Comparison of ENCODE assay signal across 10 mouse cellular contexts in genomic region chr8:74930731-74931130, GRCm38 (mm10). TPM values are rescaled to one million over a fixed set of nuclear protein-coding genes. Genes with fewer than 3 reads are reported as not detected.
DNase-seq lines count a peak whose midpoint lies in the region; ATAC-seq and TF ChIP-seq lines count a peak whose summit lies in the region.
"Had no signal": no experiment of that assay in that cellular context is flagged by ENCODE, and none has a peak within 500 bp of the region (broad histone marks: within the 10 kb centered on the region; RNA-seq: fewer than 3 reads in every experiment).

No protein-coding gene starts in this region.

- no peak for TF ChIP-seq POLR2A in cortical plate, adult 2 months (IDR thresholded peaks at IDR 0.05; ENCODE audit: extremely low read depth, insufficient read depth, low read length)
- no peak for TF ChIP-seq POLR2A in kidney, adult 2 months (IDR thresholded peaks at IDR 0.05; ENCODE audit: low read depth, low read length)

- H3K4me3 ChIP-seq in cortical plate, adult 2 months (ENCODE audit: insufficient read depth, low read length) = no peak overlapping the region
- H3K4me3 ChIP-seq in kidney, adult 2 months (ENCODE audit: insufficient read depth, low read depth, low read length) = no peak overlapping the region
- H3K4me3 ChIP-seq: embryonic facial prominence, embryonic 12.5 days; limb, embryonic 13.5 days had no signal

- peak; percentile 68 for TF ChIP-seq CTCF in cortical plate, adult 2 months (IDR thresholded peaks at IDR 0.05; ENCODE audit: extremely low read depth, insufficient read depth, low read length)
- TF ChIP-seq CTCF in kidney, adult 2 months (conservative IDR thresholded peaks at IDR 0.05; ENCODE audit: insufficient read depth, insufficient read length, low read depth, low read length) = peak; percentile 67

- H3K36me3 ChIP-seq in kidney, adult 2 months (ENCODE audit: control insufficient read depth, insufficient read depth, low read length) = no peaks in the 10 kb centered on the region
- H3K36me3 ChIP-seq: embryonic facial prominence, embryonic 12.5 days; limb, embryonic 13.5 days had no signal

- H3K27ac ChIP-seq in cortical plate, adult 2 months (ENCODE audit: insufficient read depth, low read length) = no peak overlapping the region
- no peak overlapping the region for H3K27ac ChIP-seq in kidney, adult 2 months (ENCODE audit: insufficient read depth, low read depth, low read length)
- H3K27ac ChIP-seq: embryonic facial prominence, embryonic 12.5 days; limb, embryonic 13.5 days had no signal

- WGBS in kidney, adult 2 months = 27% methylated on average over 3 of the region's 3 CpGs

- H3K27me3 ChIP-seq in kidney, adult 2 months (replicated peaks; ENCODE audit: control insufficient read depth, insufficient read depth, low read length) = no peaks in the 10 kb centered on the region
- H3K27me3 ChIP-seq: embryonic facial prominence, embryonic 12.5 days; limb, embryonic 13.5 days had no signal

- DNase-seq in heart, adult 18-20 months = peak; percentile 6 to 37
- no peak for DNase-seq in heart, postnatal 25 days (ENCODE audit: low spot score)
- DNase-seq in 3T3-L1 (ENCODE audit: low read depth, low spot score) (peak; percentile 83), NIH3T3 (ENCODE audit: low read depth) (peak; percentile 68)
- peak; percentile 48 for DNase-seq in kidney, adult 2 months

- no peaks in the 10 kb centered on the region for H3K4me1 ChIP-seq in cortical plate, adult 2 months (ENCODE audit: control insufficient read depth, insufficient read depth, low read length)
- H3K4me1 ChIP-seq in kidney, adult 2 months (ENCODE audit: control insufficient read depth, insufficient read depth, low read length) = no peaks in the 10 kb centered on the region
- H3K4me1 ChIP-seq: embryonic facial prominence, embryonic 12.5 days; limb, embryonic 13.5 days had no signal

- intact Hi-C loops in heart, postnatal 25 days (cut with DNase I) = no loop called here

- peak; percentile 54; the same call in 1 of the 2 replicates for ATAC-seq in megakaryocyte, adult 5-6 weeks (ENCODE audit: poor library complexity, severe bottlenecking)
- ATAC-seq in inflammation-experienced regulatory T-cells, adult 6 months = no peak

RNA-seq across cellular contexts. Expression of gene Isx, which starts 57.8 kb away (rescaled TPM):
- not detected for total RNA-seq in heart, adult 18-20 months (2021)
- total RNA-seq in heart, postnatal 25 days (2021) = under 1 TPM in 1 of 2 experiments, not detected in 1; 0.14 TPM
- polyA plus RNA-seq in cortical plate, adult 2 months (2012; rRNA removed) = 0.08 TPM in 1 of 2 replicates, not detected in the other
- not detected in 2 replicates for polyA plus RNA-seq in kidney, adult 2 months (2012; rRNA removed)
- not detected in 2 replicates for total RNA-seq in megakaryocyte, adult 5-6 weeks (2015)
- not detected in 2 replicates for total RNA-seq in megakaryocyte, adult 5-6 weeks (2017)
- under 1 TPM in 1 of 3 experiments, not detected in 2; 0.24 TPM for polyA plus RNA-seq in inflammation-experienced regulatory T-cells, adult 6 months (2017; shearing (Covaris generic))
- polyA plus RNA-seq: embryonic facial prominence, embryonic 12.5 days had no signal
